Mouse (Mus musculus): ENCODE measurements at regions not wholly inside any gene's neighbourhood (a gene's known extent, or its start where the extent isn't known, plus 50 kb on each side); places are given as distances from the start of the nearest gene placed in this dataset.

GRCm38 (mm10) chr15:62986147-62986546 is 858.8 kb downstream of the Gsdmc2 start:
- no peak for DNase-seq

- no peak for DNase-seq
Observed at GRCm38 (mm10) chr15:62970566-62970965, 874.4 kb downstream of the Gsdmc2 start.

GRCm38 (mm10) chr15:62962681-62963080 is 882.3 kb downstream of the Gsdmc2 start:
- DNase-seq: no peak

- DNase-seq: no peak
Observed at GRCm38 (mm10) chr15:62960623-62961022, 884.4 kb downstream of the Gsdmc2 start.

GRCm38 (mm10) chr15:62958506-62959330 is 886.3 kb downstream of the Gsdmc2 start:
- DNase-seq: no peak

GRCm38 (mm10) chr15:62954889-62955288 is 890.1 kb downstream of the Gsdmc2 start:
- no peak for DNase-seq

GRCm38 (mm10) chr15:62954322-62954820 is 890.6 kb downstream of the Gsdmc2 start:
- DNase-seq: no peak

GRCm38 (mm10) chr15:62953215-62953941 is 891.6 kb downstream of the Gsdmc2 start:
- DNase-seq: no peak

GRCm38 (mm10) chr15:62952487-62953214 is 892.3 kb downstream of the Gsdmc2 start:
- DNase-seq: no peak

- no peak for DNase-seq
Observed at GRCm38 (mm10) chr15:62939416-62939815, 905.6 kb downstream of the Gsdmc2 start.

GRCm38 (mm10) chr15:62937756-62938155 is 907.2 kb downstream of the Gsdmc2 start:
- DNase-seq: no peak

- DNase-seq: no peak
Observed at GRCm38 (mm10) chr15:62934522-62935189, 910.3 kb downstream of the Gsdmc2 start.

GRCm38 (mm10) chr15:62920520-62920919 is 924.5 kb downstream of the Gsdmc2 start:
- DNase-seq: no peak

GRCm38 (mm10) chr15:62919264-62919663 is 925.7 kb downstream of the Gsdmc2 start:
- no peak for DNase-seq

- DNase-seq: no peak
Observed at GRCm38 (mm10) chr15:62908379-62908778, 936.6 kb downstream of the Gsdmc2 start.

- no peak for DNase-seq
Observed at GRCm38 (mm10) chr15:62907181-62907580, 937.8 kb downstream of the Gsdmc2 start.

GRCm38 (mm10) chr15:62903047-62903822 is 941.7 kb downstream of the Gsdmc2 start:
- DNase-seq: peak; percentile 98

- no peak for DNase-seq
Observed at GRCm38 (mm10) chr15:62901955-62902354, 943.0 kb downstream of the Gsdmc2 start.

GRCm38 (mm10) chr15:62889798-62890197 is 955.2 kb downstream of the Gsdmc2 start:
- DNase-seq: no peak

GRCm38 (mm10) chr15:62885331-62885730 is 959.6 kb downstream of the Gsdmc2 start:
- no peak for DNase-seq

GRCm38 (mm10) chr15:62871082-62871766 is 973.8 kb downstream of the Gsdmc2 start:
- no peak for DNase-seq

Data from kidney, adult 11 months (tissue).